Mouse (Mus musculus) neural tube, embryonic 11.5 days (tissue): ENCODE data around the gene Zfp827. TPM values are rescaled to one million over a fixed set of nuclear protein-coding genes. Genes with fewer than 3 reads are reported as not detected.

Experiments
- ATAC-seq: fragments of 200-750 bp; cut with Nextera tagmentation; 2 replicates; pipeline ENCODE4 v1.8.0; 2017; ENCODE audit warnings: moderate number of reproducible peaks, mild to moderate bottlenecking, moderate TSS enrichment, moderate library complexity; ENCODE audit not compliant: insufficient read depth, low FRiP score, low TSS enrichment
- DNase-seq: peaks from one replicate; pipeline ENCODE4 v3.0.0-alpha.2; 2015; ENCODE audit warnings: low spot score
- H3K27ac ChIP-seq: fragments of 300-500 bp; sonication (generic); 2 replicates; pipeline ENCODE4 v1.5.1; 2014; ENCODE audit warnings: low read depth, mild to moderate bottlenecking, low read length
- H3K27me3 ChIP-seq: fragments of 300-500 bp; sonication (generic); 2 replicates; pipeline ENCODE4 v1.6.1; 2014; ENCODE audit warnings: mild to moderate bottlenecking, low read length, mixed read lengths; ENCODE audit not compliant: control insufficient read depth, insufficient read depth
- H3K36me3 ChIP-seq: fragments of 300-500 bp; sonication (generic); 2 replicates; pipeline ENCODE4 v1.6.1; 2014; ENCODE audit warnings: mild to moderate bottlenecking, low read length, moderate library complexity, mixed read lengths; ENCODE audit not compliant: control insufficient read depth, insufficient read depth
- H3K4me1 ChIP-seq: fragments of 300-500 bp; sonication (generic); 2 replicates; pipeline ENCODE4 v1.6.1; 2014; ENCODE audit warnings: low read length, mixed read lengths; ENCODE audit not compliant: control insufficient read depth, insufficient read depth
- H3K4me2 ChIP-seq: fragments of 300-500 bp; sonication (generic); 2 replicates; pipeline ENCODE4 v1.6.1; 2014; ENCODE audit warnings: low read depth, mild to moderate bottlenecking, moderate library complexity
- H3K4me3 ChIP-seq: fragments of 300-500 bp; sonication (generic); 2 replicates; pipeline ENCODE4 v1.5.1; 2014; ENCODE audit warnings: low read depth, low read length
- H3K9ac ChIP-seq: fragments of 300-500 bp; sonication (generic); 2 replicates; pipeline ENCODE4 v1.6.1; 2014; ENCODE audit warnings: mild to moderate bottlenecking, low read length
- H3K9me3 ChIP-seq: fragments of 300-500 bp; sonication (generic); 2 replicates; pipeline ENCODE4 v1.6.1; 2016; ENCODE audit warnings: low read length; ENCODE audit not compliant: control insufficient read depth
- WGBS: fragments of 180-500 bp; shearing (Covaris S2); extraction: QIAGEN DNeasy Blood & Tissue Kit; methylation state at CpG from one replicate; pipeline ENCODE4 v1.1.7; 2014; 5-methylcytosine and 5-hydroxymethylcytosine counted together
- polyA plus RNA-seq: library from polyadenylated mRNA; unstranded; fragments of >200 nt; fragmentation: Nextera tagmentation; extraction: Ambion mirVana; gene quantifications from 2 replicates; pipeline ENCODE4 v1.2.1, GENCODE M21; 2014

Zfp827 gene
- polyA plus RNA-seq, 1 experiment from 2014 or later, result 12.5 TPM

- no peak for DNase-seq
- Histone ChIP-seq H3K9ac (no peak overlapping the region), H3K4me2 (no peak overlapping the region), H3K36me3 (no peaks in the 10 kb centered on the region), H3K4me3 (no peak overlapping the region), H3K27me3 (no peaks in the 10 kb centered on the region), H3K9me3 (no peaks in the 10 kb centered on the region), H3K4me1 (no peaks in the 10 kb centered on the region), H3K27ac (no peak overlapping the region)
- no peak for ATAC-seq
- 68% methylated on average over 5 of the region's 5 CpGs for WGBS
These were observed 194.0 kb downstream of the Zfp827 start for GRCm38 (mm10) chr8:79222106-79222751.

GRCm38 (mm10) chr8:79222752-79223141, 194.5 kb downstream of the Zfp827 start:
- Histone ChIP-seq H3K4me3 (no peak overlapping the region), H3K36me3 (no peaks in the 10 kb centered on the region), H3K9me3 (no peaks in the 10 kb centered on the region), H3K27me3 (no peaks in the 10 kb centered on the region), H3K27ac (no peak overlapping the region), H3K4me2 (no peak overlapping the region), H3K9ac (no peak overlapping the region), H3K4me1 (no peaks in the 10 kb centered on the region)
- DNase-seq, result no peak
- WGBS, result 70% methylated on average over 5 of the region's 5 CpGs
- no peak for ATAC-seq

GRCm38 (mm10) chr8:79224363-79224762, 196.1 kb downstream of the Zfp827 start:
- ATAC-seq, result no peak
- Histone ChIP-seq H3K9ac (no peak overlapping the region), H3K9me3 (no peaks in the 10 kb centered on the region), H3K4me2 (no peak overlapping the region), H3K27ac (no peak overlapping the region), H3K27me3 (no peaks in the 10 kb centered on the region), H3K4me3 (no peak overlapping the region), H3K36me3 (no peaks in the 10 kb centered on the region), H3K4me1 (no peaks in the 10 kb centered on the region)
- WGBS, result 58% methylated on average over 9 of the region's 9 CpGs
- no peak for DNase-seq

GRCm38 (mm10) chr8:79225586-79225985, 197.3 kb downstream of the Zfp827 start:
- Histone ChIP-seq H3K9me3 (no peaks in the 10 kb centered on the region), H3K9ac (no peak overlapping the region), H3K4me1 (no peaks in the 10 kb centered on the region), H3K4me2 (no peak overlapping the region), H3K27ac (no peak overlapping the region), H3K4me3 (no peak overlapping the region), H3K36me3 (no peaks in the 10 kb centered on the region), H3K27me3 (no peaks in the 10 kb centered on the region)
- DNase-seq (no peak), ATAC-seq (no peak)
- 86% methylated on average over 7 of the region's 7 CpGs for WGBS

GRCm38 (mm10) chr8:79226046-79226445, 197.8 kb downstream of the Zfp827 start:
- no peaks in the 10 kb centered on the region for H3K27me3 ChIP-seq
- ATAC-seq (no peak), DNase-seq (no peak)
- no peak overlapping the region for H3K9ac ChIP-seq
- H3K4me2 ChIP-seq, result no peak overlapping the region
- H3K36me3 ChIP-seq, result no peaks in the 10 kb centered on the region
- 87% methylated on average over 3 of the region's 3 CpGs for WGBS
- no peak overlapping the region for H3K27ac ChIP-seq
- H3K4me3 ChIP-seq, result no peak overlapping the region
- no peaks in the 10 kb centered on the region for H3K4me1 ChIP-seq
- H3K9me3 ChIP-seq, result no peaks in the 10 kb centered on the region

GRCm38 (mm10) chr8:79227194-79227593, 199.0 kb downstream of the Zfp827 start:
- DNase-seq, result no peak
- Histone ChIP-seq H3K4me2 (no peak overlapping the region), H3K9ac (no peak overlapping the region), H3K36me3 (no peaks in the 10 kb centered on the region), H3K4me3 (no peak overlapping the region), H3K9me3 (no peaks in the 10 kb centered on the region), H3K4me1 (no peaks in the 10 kb centered on the region), H3K27ac (no peak overlapping the region), H3K27me3 (no peaks in the 10 kb centered on the region)
- no peak for ATAC-seq
- WGBS, result 87% methylated on average over 4 of the region's 4 CpGs

GRCm38 (mm10) chr8:79227916-79228315, 199.7 kb downstream of the Zfp827 start:
- no peaks in the 10 kb centered on the region for H3K27me3 ChIP-seq
- no peak overlapping the region for H3K4me2 ChIP-seq
- H3K36me3 ChIP-seq, result no peaks in the 10 kb centered on the region
- DNase-seq (no peak), ATAC-seq (no peak)
- 98% methylated on average over 3 of the region's 3 CpGs for WGBS
- no peak overlapping the region for H3K9ac ChIP-seq
- no peak overlapping the region for H3K4me3 ChIP-seq
- no peaks in the 10 kb centered on the region for H3K9me3 ChIP-seq
- H3K4me1 ChIP-seq, result no peaks in the 10 kb centered on the region
- no peak overlapping the region for H3K27ac ChIP-seq

- H3K4me1 ChIP-seq, result no peaks in the 10 kb centered on the region
- no peaks in the 10 kb centered on the region for H3K9me3 ChIP-seq
- ATAC-seq (no peak), DNase-seq (no peak)
- 82% methylated on average over 8 of the region's 8 CpGs for WGBS
- no peak overlapping the region for H3K27ac ChIP-seq
- no peak overlapping the region for H3K9ac ChIP-seq
- H3K36me3 ChIP-seq, result no peaks in the 10 kb centered on the region
- H3K27me3 ChIP-seq, result no peaks in the 10 kb centered on the region
- H3K4me2 ChIP-seq, result no peak overlapping the region
- H3K4me3 ChIP-seq, result no peak overlapping the region
These were observed 201.1 kb downstream of the Zfp827 start for GRCm38 (mm10) chr8:79229266-79229888.

- Histone ChIP-seq H3K9me3 (no peaks in the 10 kb centered on the region), H3K4me1 (no peaks in the 10 kb centered on the region), H3K4me3 (no peak overlapping the region), H3K36me3 (no peaks in the 10 kb centered on the region), H3K27me3 (no peaks in the 10 kb centered on the region), H3K4me2 (no peak overlapping the region), H3K9ac (no peak overlapping the region), H3K27ac (no peak overlapping the region)
- ATAC-seq (no peak), DNase-seq (no peak)
- 89% methylated on average over 3 of the region's 3 CpGs for WGBS
These were observed 211.1 kb downstream of the Zfp827 start for GRCm38 (mm10) chr8:79239320-79239719.
